Mouse (Mus musculus): Measurements from ENCODE around the gene Azin2. TPM values are rescaled to one million over a fixed set of nuclear protein-coding genes. Genes with fewer than 3 reads are reported as not detected.

The Azin2 gene
- 0.51 TPM for polyA plus RNA-seq (2017; shearing (Covaris generic))

GRCm38 (mm10) chr4:128962029-128962925 is at the start of gene Azin2:
Gene Azin2, minus strand, starts transcription at chr4:128962442.

GRCm38 (mm10) chr4:128991500-128992008 is 29.3 kb upstream of the Azin2 start, which contains the start of gene Ak2:
Gene Ak2, plus strand, starts transcription at chr4:128991958.

GRCm38 (mm10) chr4:128883379-128883781 is 78.9 kb downstream of the Azin2 start, which contains the start of gene Trim62:
Gene Trim62, plus strand, starts transcription at chr4:128883580.

Other genes starting within 250 kb of the Azin2 start
- gene A3galt2, start 207.1 kb downstream of the Azin2 start, polyA plus RNA-seq (2017; shearing (Covaris generic)): not detected
- 19.5 TPM for gene Zfp362, start 156.4 kb downstream of the Azin2 start, polyA plus RNA-seq (2017; shearing (Covaris generic))
- gene Trim62, start 78.9 kb downstream of the Azin2 start, polyA plus RNA-seq (2017; shearing (Covaris generic)): 8.1 TPM
- 85.1 TPM for gene Ak2, start 29.5 kb upstream of the Azin2 start, polyA plus RNA-seq (2017; shearing (Covaris generic))
- gene Rnf19b, start 95.8 kb upstream of the Azin2 start, polyA plus RNA-seq (2017; shearing (Covaris generic)): 109 TPM
- not detected for gene Tmem54, start 143.1 kb upstream of the Azin2 start, polyA plus RNA-seq (2017; shearing (Covaris generic))
- gene Hpca, start 159.6 kb upstream of the Azin2 start, polyA plus RNA-seq (2017; shearing (Covaris generic)): not detected
- gene Fndc5, start 174.6 kb upstream of the Azin2 start, polyA plus RNA-seq (2017; shearing (Covaris generic)): 0.14 TPM
- gene S100pbp, start 227.3 kb upstream of the Azin2 start, polyA plus RNA-seq (2017; shearing (Covaris generic)): 19.6 TPM
- 30.7 TPM for gene Yars, start 227.3 kb upstream of the Azin2 start, polyA plus RNA-seq (2017; shearing (Covaris generic))